Mouse (Mus musculus): ENCODE measurements around the gene Smyd3.

Gene Smyd3

DNA sequence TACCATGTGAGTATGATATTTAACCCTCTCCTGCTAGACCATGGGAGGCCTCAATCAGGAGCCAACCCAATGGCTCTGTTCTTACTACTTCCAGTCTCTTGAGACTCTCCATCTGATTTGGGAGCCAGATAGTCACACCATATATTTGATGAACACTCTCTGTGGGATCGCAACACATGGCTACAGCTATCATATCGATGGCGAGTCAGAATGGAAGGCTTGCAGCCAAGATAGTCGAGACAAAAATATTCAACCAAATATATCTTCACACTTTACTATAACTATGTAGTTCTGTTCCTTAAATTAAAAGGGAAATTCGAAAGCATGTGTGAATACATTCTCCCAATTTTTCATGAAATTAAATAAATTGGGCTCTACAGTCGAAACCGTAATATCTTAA lies 132.2 kb downstream of the Smyd3 start:
- no peak for DNase-seq (ENCODE audit: extremely low read depth, low read depth, low spot score)

DNA sequence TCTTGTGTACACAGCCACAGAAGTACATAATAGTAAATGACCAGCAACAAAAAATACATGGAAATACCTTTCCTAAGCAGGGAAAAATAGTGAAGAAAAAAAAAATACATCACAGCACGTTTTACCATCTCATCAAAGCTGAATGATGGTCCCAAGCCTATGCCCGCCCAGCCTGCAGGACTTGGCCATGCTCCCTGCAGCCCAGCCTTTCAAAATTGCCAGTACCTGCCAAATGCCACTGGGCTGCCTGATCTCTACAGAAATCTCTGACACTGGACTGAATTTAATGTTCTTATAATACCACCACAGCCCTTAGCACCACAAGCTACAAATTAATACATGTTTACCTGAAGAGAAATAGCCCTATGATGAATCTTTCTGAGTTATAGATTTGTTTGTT lies 133.5 kb downstream of the Smyd3 start:
- no peak for DNase-seq (ENCODE audit: extremely low read depth, low read depth, low spot score)

DNA sequence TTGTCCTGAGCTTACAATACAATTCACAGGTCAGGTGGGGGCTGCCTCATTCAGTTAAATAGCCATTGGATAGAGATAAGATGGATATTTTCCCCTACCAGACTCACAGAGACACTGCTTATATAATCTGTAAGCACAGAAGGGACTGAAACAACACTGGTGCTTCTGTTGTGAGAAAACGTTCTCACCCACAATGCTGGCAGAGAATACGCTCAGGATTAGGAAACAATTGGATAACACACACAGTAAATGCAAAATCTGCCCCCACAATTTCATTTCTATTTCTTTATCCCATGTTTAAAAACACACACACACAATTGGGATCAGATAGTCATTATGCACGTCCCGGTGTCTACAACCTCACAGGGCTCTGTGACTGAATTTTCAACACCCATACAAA lies 139.7 kb downstream of the Smyd3 start:
- no peak for DNase-seq (ENCODE audit: extremely low read depth, low read depth, low spot score)

DNA sequence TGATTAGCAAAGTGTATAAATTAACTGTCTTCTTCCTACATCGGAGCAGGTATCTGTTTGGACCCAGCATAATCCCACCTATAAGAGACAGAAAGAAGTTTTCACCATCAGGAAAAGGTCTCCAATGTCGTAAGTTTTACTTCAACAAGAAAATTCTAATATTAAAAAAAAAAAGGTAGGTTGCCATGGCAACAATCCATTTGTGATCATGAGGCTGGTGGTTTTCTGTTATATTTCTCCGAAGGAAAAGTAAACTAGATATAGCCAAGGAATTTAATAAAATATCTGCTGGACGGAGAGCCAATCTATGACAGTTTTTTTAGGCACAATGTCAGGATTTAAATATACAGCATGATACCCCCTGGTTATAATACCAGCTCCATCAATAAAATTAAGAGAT lies 142.9 kb downstream of the Smyd3 start:
- no peak for DNase-seq (ENCODE audit: extremely low read depth, low read depth, low spot score)

DNA sequence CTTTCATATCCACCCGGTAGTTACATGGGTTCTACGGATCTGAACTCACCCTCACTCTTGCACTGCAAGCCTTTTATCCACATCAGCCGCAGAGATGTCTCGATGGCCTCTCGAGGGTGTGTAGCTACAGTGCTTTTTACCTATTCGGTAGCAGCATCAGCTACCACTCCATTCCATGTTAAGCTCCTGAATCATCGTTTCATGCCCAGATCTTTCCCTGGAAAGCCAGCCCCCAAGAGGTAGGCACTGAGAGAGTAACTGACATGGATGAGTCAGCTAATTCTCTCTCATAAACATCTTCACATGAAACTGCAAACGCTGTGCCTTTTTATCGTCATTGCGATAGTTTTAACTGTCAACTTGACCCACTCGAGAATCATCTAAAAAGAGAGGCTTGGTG lies 143.9 kb downstream of the Smyd3 start:
- DNase-seq (ENCODE audit: extremely low read depth, low read depth, low spot score) = no peak

DNA sequence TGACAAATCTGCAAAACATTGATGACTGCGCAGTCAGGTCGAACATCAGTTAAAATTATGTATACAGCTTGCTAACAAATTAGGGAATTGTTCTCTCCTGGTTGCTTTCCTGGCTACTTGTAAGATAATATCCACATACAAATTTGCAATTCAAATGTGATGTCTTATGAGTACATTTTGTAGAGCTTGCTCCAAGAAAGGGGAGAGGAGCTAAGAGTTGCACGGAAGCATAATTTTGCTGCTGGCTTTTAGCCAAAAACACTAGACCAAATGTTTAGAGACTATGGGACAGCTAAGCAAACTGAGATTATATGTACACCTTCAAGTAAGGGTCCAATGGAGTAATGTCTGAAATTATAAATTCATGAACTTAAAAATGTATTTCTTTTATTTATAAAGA lies 146.7 kb downstream of the Smyd3 start:
- DNase-seq (ENCODE audit: extremely low read depth, low read depth, low spot score) = no peak

DNA sequence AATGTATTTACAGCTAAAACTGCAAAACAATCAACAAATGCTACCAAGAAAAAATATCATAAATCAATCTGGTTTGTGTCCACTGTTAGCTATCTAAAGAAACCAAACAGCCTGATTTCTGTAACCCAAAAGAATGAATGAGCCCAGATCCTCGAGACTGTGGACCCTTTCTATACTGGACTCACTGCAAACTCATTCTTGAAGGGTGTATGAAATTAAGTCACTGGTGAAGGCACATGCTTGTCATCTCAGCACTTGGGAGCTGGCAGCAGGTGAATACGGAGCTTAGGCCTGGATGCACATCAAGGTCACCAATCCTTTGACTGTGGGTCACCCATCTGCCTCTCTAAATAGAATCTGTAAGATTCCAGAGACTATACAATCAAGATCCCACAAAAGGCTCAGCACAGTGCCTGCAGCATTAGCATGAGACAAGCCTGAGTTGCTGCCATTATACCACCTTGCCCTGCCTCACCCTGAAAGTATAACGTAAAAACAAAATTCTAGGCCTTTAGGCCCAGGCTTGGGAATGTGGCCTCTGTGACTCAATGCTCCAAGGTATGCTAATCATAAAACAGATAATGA lies 149.3 kb downstream of the Smyd3 start:
- no peak for DNase-seq (ENCODE audit: extremely low read depth, low read depth, low spot score)

DNA sequence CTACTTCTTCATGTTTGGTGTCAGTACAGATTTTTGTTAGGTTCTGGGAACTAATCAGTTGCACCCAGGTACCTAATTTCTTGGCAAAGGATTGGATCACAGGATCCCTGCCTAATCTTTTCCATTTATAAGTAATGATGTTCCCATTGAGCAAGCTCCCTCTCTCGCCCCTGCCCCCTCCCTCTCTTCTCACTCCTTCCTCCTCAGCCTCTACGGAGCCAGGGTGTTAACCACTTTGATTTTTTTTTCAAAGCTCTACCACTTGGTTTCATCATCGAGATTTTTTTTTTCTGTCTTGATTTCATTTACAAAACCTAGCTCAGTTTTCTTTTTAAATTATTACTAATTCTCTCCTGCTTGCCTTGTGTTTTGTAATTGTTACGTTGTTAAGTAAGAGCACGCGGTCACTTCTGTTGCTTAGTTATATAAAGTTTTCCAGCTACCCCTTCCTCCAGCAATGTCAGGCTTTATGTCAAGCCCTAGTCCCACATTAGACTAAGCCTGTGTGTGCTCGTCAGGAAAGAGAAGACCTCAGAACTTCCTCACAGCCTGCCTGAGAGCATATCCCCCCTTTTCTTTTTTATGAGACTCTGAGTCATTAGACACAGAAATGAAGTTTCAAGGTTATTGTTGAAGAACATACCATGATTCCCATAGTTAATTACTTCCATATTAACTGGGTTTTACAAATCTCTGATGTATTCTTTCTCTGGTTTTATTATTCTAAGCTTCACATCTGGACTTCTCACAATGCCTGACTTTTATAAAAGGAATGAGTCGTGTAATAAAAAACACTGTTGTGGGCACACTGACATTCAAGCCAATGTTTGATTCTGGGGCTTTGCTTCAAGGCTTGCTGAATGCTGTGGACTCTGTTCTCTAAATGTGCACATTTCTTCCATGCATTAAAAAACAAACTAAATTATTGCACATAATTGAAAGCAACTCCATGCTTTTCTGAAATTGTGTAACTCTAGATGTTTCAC lies 156.1 kb downstream of the Smyd3 start:
- DNase-seq (ENCODE audit: extremely low read depth, low read depth, low spot score) = no peak

DNA sequence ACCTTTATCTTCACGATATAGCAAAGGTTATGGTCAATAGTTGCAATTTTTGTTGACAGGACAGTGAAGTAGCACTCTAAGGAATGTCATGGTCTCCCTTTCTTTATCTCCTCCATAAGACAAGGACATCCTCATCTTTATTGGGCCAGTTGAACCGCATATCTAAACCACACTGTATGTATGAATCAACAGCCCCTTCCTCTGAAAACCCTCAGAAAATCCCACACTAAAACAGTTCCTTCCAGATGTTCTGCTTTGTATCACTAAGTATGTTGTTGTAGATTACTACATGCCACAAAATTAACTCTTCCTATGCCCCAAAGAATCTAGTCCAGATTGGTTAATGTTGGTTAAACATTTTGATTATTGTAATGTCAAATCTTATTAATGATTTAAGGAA lies 160.7 kb downstream of the Smyd3 start:
- DNase-seq (ENCODE audit: extremely low read depth, low read depth, low spot score) = no peak

DNA sequence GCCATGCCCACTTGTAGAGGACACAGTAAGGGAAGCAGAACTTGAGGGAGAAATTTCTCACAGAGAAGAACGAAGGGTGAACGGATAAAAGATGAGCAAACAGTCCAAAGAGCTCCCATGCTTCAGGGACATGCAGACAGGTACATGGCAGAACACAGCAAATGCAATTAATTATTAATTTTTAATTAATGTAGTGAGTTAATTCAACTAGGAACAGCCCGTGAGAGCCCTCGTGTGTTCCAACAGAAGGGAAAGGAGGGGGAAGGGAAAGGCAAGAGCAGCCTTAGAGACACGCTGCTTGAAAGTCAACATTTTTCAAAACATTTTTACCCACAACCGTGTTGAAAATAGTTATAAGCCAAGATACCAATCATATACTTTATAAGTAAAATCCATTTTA lies 163.6 kb downstream of the Smyd3 start:
- DNase-seq (ENCODE audit: extremely low read depth, low read depth, low spot score) = no peak

DNA sequence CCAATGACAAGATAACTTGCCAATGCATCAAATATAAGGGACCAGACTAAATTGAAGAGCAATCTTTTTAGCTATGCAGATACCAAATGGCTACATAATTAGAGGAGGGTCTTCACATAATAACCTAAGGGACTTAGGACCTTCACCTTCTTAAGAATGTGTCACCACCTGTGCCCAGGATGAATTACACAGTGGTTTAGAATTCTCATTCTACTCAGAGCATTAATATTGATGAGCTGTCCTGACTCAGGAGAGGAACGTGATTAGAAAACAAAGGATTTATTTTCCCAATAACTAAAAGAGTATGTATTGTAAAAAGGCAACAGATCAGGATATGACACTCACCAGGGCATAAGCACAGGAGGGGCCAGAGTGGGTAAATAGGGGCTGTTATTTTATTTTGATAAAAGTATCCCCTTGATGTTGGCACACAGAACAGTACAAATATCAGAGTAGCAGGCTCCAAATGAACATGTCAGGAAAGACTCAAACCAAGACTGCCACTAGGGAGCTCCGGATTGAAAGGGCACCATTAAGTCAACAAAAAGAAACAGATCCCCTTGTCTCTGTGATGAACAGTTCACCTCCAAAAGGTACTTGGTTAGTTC lies 172.4 kb downstream of the Smyd3 start:
- DNase-seq (ENCODE audit: extremely low read depth, low read depth, low spot score) = no peak

DNA sequence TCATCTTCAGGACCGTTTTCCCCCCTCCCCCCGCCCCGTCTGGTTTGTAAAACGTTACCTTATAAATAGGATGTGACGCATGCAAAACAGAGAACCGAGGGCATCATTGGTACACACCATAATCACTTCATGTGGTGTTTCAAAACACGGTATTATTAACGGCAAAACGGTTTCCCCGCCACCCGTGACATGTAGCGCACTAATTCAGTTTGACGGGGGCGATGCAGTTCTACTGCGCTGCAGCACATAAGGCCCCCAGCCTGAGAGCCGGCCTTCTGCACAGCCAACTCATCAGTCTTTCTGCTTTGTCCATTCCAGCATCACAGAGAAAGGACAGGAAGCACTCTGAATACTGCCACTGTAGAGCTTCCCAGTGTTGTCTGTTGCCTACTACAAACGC lies 174.4 kb downstream of the Smyd3 start:
- DNase-seq (ENCODE audit: extremely low read depth, low read depth, low spot score) = no peak

DNA sequence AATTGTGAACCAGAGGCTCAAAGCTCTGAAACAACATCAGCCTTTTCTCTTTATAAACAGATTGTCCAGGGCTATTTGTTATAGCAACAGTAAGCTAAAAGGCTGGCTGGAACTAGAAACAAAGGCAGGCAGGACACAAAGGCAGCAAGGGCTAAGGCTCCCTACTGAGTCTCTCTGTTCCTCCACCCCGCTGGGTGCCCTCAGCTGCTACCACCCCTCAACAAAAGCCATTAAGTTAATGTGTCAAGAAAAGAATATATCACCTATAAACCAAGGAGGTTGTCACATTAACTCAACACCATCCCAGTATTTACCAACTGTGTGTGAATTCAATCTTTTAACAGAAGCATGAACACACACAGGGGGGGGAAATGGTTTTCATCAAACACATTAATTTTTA lies 176.3 kb downstream of the Smyd3 start:
- DNase-seq (ENCODE audit: extremely low read depth, low read depth, low spot score) = no peak

DNA sequence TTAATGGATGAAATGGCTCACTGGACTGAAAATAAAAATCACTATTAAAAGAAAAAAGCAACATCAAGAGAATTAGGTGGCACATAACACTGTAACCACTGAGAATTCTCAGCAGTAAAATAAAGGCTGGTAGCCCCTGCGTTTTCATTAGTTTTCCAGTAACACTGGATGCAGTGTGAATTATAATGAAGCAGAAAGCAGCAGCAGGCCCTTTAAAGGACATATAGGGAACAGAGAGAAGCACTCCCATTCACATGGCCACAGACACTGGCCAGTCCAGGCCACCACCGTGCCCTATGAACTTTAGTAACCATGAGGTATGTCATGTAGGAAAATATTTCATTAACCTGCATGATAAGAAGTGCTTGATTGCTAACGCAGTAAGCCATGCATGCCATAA lies 178.8 kb downstream of the Smyd3 start:
- DNase-seq (ENCODE audit: extremely low read depth, low read depth, low spot score) = no peak

DNA sequence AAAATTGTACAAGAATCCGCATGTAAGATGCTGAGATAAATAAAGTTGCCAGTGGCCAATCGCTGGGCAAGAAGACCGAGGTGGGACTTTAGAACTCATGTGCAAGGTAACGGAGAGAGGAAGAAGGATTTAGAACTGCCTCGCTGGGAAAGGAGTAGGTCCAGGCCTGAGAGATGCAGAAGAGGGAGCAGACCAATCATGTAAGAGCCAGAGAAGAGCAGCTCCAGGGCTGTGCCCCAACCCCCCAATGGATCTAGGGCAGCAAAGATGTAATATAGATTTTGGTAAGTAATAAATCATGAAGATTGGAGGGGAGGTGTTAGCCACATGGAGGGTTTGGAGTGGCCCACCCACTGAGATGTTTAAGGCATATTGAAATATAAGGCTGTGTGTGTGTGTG lies 180.3 kb downstream of the Smyd3 start:
- DNase-seq (ENCODE audit: extremely low read depth, low read depth, low spot score) = no peak

DNA sequence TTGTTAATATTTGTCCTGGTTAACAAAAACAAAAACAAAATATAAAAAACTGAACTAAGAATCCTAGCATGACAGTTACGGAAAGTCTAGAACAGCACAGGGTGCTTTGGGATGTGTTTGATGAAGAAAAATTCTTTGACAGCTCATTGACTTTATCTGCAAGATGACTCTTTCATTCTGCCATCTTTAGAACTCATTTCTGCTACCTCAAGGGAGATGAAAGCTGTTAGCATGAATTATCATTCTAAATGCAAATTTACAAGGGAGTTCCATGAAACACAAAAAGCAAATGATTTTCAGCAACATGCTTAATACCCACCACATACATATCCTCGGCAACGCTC lies 190.9 kb downstream of the Smyd3 start:
- no peak for DNase-seq (ENCODE audit: extremely low read depth, low read depth, low spot score)

DNA sequence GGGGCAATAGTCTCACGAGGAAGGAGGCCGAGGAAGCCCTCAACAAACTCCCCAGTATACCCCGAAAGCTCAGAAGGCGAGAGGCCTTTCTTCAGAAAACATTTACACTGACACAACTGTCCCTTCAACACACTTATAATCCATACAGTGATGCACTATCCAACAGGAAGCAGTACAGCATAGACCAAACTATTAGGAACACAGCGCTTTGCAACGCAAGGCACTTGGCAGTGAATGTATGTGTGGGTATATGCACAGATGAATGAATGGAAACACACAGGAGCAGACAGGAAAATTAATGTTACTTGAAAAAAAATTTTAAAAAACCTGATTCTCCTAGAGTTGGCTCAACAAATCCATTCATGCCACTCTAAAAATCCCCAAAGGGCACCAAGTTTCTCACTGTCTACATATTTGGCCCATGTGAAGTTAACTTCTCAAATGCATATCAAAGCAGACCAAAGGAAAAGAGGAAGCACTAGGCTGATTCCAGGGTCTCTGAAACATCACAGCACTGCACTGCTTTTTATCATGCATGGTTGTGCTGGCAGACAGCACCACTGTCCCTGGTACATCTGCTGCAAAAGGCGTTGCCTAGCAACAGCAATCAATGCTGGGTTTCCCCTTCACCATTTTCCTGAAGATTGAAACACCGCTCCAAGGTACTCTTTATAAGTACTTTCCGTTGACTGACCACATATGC lies 191.4 kb downstream of the Smyd3 start:
- DNase-seq (ENCODE audit: extremely low read depth, low read depth, low spot score) = no peak

DNA sequence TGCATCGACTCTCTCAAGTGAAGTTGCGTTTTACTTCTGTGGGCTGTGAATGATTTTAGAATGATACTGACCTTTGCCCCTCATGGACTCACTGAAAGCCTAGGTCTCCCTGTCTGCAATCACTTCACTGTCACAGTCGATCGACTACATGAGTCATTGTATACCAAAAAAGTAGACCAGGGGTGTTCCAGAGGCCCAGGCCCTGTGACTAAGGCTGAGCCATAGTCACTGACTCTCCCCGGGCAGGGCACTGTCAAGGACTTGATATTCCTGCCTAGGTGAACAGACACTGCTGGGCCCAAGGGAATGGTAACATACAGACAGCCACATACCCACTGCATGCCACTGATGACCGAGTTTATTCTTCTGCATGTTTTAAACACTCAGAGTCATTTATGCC lies 193.6 kb downstream of the Smyd3 start:
- DNase-seq (ENCODE audit: extremely low read depth, low read depth, low spot score) = no peak

DNA sequence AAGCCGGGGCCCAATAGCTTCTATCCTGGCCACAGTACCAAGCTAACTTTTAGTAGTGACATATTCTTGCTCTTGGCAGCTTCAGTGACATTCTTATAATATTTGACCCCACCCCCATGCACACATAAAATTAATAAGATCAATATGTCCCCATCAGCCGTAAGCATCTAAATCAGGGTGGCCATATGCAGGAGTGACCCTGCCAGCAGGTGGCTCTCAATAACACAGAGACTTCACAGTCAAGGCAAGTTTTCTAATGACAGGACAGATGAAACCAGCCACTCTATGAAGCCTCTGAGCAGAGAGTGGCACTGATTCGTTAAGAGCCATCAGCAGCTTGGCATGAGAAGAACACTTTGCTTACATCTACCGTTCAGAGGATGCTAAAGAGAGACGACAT lies 204.2 kb downstream of the Smyd3 start:
- no peak for DNase-seq (ENCODE audit: extremely low read depth, low read depth, low spot score)

DNA sequence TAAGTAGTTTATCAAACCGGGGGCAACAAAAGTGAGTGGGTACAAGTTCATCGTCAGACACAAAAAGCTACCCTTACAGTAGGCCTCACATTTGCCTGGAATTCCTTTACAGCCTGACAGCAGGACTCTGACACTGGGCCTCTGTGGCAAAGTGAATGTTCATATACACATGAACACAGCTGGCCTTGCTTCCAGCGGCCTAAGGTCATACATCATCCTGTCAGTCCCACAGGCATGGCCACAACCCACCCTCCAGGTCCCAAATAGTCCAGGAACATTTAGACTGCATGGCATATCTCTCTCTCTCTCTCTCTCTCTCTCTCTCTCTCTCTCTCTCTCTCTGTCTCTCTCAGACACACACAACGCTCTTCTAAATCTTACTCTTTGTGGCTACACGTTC lies 208.4 kb downstream of the Smyd3 start:
- no peak for DNase-seq (ENCODE audit: extremely low read depth, low read depth, low spot score)

DNA sequence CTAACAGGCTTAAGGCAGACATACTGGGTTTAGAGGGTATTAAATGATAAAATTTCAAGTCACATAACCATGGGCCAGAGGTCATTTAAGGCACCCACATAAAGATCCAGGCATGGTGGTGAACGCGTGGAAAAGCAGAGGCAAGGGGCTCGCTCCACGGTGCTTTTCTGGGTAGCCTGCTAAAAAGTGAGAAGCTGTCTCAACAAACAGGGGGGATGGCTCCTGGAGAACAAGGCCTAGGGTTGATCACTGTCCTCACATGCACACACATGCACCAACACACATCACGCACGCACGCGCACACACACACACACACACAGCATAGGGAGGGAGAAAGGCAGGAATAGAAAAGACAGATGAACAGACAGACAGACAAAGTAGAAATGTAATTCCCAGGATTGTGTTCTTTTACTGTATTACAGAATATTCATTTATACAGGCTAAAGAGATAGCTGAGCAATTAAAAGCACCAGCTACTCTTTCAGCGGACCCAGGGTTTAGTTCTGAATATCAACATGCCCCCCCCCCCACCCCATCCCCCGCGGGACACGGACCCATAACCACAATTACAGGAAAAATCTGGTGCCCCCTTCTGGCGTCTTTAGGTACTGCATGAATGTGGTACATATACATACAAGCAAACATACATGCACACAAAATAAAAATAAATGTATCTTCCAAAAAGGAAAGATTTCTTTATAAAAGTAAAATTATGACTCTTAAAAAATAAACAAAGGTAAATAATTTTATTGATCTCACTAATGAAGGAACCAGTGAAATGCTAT lies 215.2 kb downstream of the Smyd3 start:
- DNase-seq (ENCODE audit: extremely low read depth, low read depth, low spot score) = no peak

Data from fat pad, adult 2 months (tissue).